Mouse (Mus musculus) G1E (cell line): ENCODE data around the gene Mtus2.

Experiments used
- CTCF ChIP-seq: IDR thresholded peaks from 2 replicates; pipeline ENCODE4 v1.5.1; 2012; ENCODE audit warnings: low read depth, low read length, inconsistent platforms, mixed read lengths
- GATA1 ChIP-seq: IDR thresholded peaks from 2 replicates; pipeline ENCODE4 v1.6.1; 2012; ENCODE audit warnings: borderline replicate concordance, low read length, inconsistent platforms, mixed read lengths
- TAL1 ChIP-seq: conservative IDR thresholded peaks from 2 replicates; pipeline ENCODE4 v1.6.1; 2012; ENCODE audit warnings: low read depth, low read length, inconsistent platforms, mixed read lengths

- no peak for TF ChIP-seq GATA1
- no peak for TF ChIP-seq CTCF
- no peak for TF ChIP-seq TAL1
These were observed 12.4 kb downstream of the Mtus2 start for GRCm38 (mm10) chr5:147969566-147969965.
